Mouse (Mus musculus): ENCODE measurements around the gene Tbc1d14. TPM values are rescaled to one million over a fixed set of nuclear protein-coding genes. Genes with fewer than 3 reads are reported as not detected.

Tbc1d14 gene
- polyA plus RNA-seq, 1 experiment from 2014 or later: 40.1 TPM

DNA sequence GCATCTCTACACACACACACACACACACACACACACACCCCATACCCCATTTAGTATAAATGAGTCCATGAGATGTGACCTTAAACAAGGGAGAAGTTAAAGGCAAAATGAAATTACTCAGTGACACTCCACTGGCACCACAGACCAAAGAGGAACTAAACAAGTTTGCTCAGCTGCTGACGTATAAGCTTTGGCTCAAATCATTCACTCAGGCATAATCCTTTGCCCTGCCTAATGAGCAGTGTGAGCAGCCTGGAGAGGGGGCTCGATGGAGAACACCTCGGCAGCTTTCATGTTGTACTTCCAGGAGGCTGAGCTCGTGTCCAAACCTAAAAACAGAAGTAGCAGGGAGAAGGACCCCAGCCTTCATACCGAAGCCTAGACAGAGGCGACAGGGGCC is 43.8 kb downstream of the Tbc1d14 start:
- WGBS: 71% methylated on average over 6 of the region's 6 CpGs
- Histone ChIP-seq H3K9ac (no peak overlapping the region), H3K36me3 (no peaks in the 10 kb centered on the region), H3K4me3 (no peak overlapping the region), H3K4me1 (0 out of 2 replicates have a peak, but pooled peaks cover 6% of the 10 kb centered on the region), H3K27me3 (no peaks in the 10 kb centered on the region), H3K27ac (no peak overlapping the region), H3K9me3 (no peaks in the 10 kb centered on the region), H3K4me2 (no peak overlapping the region)
- no peak for ATAC-seq (ENCODE audit: insufficient number of reproducible peaks, low FRiP score, low TSS enrichment, low read depth)

DNA sequence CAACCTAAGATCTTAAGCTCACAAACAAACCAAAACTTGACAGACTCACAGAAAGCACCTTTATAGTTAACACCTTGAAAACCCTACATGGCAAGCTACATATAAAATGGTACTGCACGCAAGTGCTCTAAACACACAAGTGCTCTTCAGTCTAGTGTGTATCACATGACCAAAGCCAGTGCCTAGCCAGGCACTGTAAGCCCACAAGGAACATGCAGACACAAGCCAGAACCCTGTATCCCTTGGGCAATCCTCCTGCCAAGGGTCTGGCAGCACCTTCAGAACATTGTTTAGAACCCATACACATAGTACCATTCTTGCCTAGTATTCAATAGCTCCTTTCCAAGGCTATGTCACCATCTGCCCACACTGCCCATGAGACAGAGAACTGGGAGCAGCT is 48.3 kb downstream of the Tbc1d14 start:
- no peaks in the 10 kb centered on the region for H3K36me3 ChIP-seq
- WGBS: 82% methylated on average over 1 of the region's 1 CpGs
- no peaks in the 10 kb centered on the region for H3K9me3 ChIP-seq
- H3K27ac ChIP-seq: no peak overlapping the region
- no peaks in the 10 kb centered on the region for H3K4me1 ChIP-seq
- H3K4me2 ChIP-seq: no peak overlapping the region
- H3K9ac ChIP-seq: no peak overlapping the region
- no peak for ATAC-seq (ENCODE audit: insufficient number of reproducible peaks, low FRiP score, low TSS enrichment, low read depth)
- H3K27me3 ChIP-seq: no peaks in the 10 kb centered on the region
- no peak overlapping the region for H3K4me3 ChIP-seq

GRCm38 (mm10) chr5:36540928-36541327 is 52.1 kb downstream of the Tbc1d14 start:
- Histone ChIP-seq H3K4me3 (no peak overlapping the region), H3K36me3 (no peaks in the 10 kb centered on the region), H3K4me2 (no peak overlapping the region), H3K4me1 (no peaks in the 10 kb centered on the region), H3K9ac (no peak overlapping the region), H3K27me3 (no peaks in the 10 kb centered on the region), H3K9me3 (no peaks in the 10 kb centered on the region), H3K27ac (no peak overlapping the region)
- 77% methylated on average over 2 of the region's 2 CpGs for WGBS
- no peak for ATAC-seq (ENCODE audit: insufficient number of reproducible peaks, low FRiP score, low TSS enrichment, low read depth)

- Histone ChIP-seq H3K36me3 (no peaks in the 10 kb centered on the region), H3K4me3 (no peak overlapping the region), H3K9ac (no peak overlapping the region), H3K27me3 (no peaks in the 10 kb centered on the region), H3K27ac (no peak overlapping the region), H3K9me3 (no peaks in the 10 kb centered on the region), H3K4me2 (no peak overlapping the region), H3K4me1 (no peaks in the 10 kb centered on the region)
- ATAC-seq (ENCODE audit: insufficient number of reproducible peaks, low FRiP score, low TSS enrichment, low read depth): no peak
- 40% methylated on average over 4 of the region's 4 CpGs for WGBS
Observed at GRCm38 (mm10) chr5:36538576-36539187, 54.4 kb downstream of the Tbc1d14 start.

DNA sequence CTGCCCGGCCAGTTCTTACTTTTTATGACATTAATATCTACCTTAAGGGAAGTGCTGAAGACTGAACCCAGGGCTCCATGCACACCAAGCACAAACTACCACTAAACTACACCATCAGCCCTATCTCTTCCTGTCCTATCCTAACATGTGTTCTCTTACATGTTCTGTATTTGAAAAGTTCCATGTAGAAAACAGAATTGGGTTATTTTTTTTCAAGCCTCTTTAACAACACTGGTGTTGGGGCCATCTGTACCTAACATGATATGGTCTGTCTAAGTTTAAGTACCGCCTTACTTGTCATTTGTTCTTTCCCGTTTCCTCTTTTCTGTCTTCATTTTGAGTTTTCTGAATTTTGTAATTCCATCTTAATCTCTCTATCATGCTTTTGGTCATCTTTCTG is 56.7 kb downstream of the Tbc1d14 start:
- no peak overlapping the region for H3K27ac ChIP-seq
- H3K36me3 ChIP-seq: no peaks in the 10 kb centered on the region
- no peak overlapping the region for H3K4me3 ChIP-seq
- no peaks in the 10 kb centered on the region for H3K27me3 ChIP-seq
- no peaks in the 10 kb centered on the region for H3K4me1 ChIP-seq
- H3K4me2 ChIP-seq: no peak overlapping the region
- WGBS: 78% methylated on average over 3 of the region's 3 CpGs
- no peak overlapping the region for H3K9ac ChIP-seq
- H3K9me3 ChIP-seq: no peaks in the 10 kb centered on the region
- ATAC-seq (ENCODE audit: insufficient number of reproducible peaks, low FRiP score, low TSS enrichment, low read depth): no peak

DNA sequence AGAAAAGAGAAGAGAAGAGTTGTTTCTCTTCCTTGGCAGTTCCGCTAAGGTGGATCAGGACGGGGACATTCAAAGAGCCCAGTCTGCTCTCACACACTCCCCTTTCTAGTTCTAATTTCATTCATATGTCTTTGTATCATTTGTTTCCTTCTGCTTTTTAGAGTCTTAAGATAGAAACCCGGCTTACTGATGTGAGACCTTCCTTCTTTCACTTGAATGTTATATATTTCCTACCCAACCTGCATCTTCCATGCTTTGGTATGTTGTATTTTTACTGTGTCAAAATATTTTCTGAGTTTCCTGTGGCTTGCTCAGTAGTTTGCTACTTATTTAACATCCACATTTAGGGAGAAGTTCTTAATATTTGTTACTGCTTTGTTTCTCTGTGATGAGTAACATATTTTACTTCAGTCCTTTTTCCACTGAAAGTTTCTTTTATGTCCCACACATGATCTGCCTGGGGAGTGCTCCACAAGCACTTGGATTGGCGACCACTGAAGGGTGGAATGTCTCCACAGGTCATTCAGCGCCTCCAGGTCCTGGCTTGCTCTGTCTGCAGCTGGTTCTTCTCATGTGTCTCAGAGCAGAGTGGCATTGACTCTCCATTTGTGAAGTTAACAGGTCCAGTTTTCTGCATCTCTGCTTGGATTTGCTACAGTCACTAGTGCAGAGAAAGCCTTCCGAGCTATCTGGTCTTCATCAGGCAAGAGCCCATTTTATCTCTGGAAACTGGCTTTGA is 57.5 kb downstream of the Tbc1d14 start:
- Histone ChIP-seq H3K27me3 (no peaks in the 10 kb centered on the region), H3K9ac (no peak overlapping the region), H3K4me2 (no peak overlapping the region), H3K36me3 (no peaks in the 10 kb centered on the region), H3K27ac (no peak overlapping the region), H3K9me3 (no peaks in the 10 kb centered on the region), H3K4me3 (no peak overlapping the region), H3K4me1 (0 out of 2 replicates have a peak, but pooled peaks cover 2% of the 10 kb centered on the region)
- ATAC-seq (ENCODE audit: insufficient number of reproducible peaks, low FRiP score, low TSS enrichment, low read depth): no peak
- 81% methylated on average over 6 of the region's 6 CpGs for WGBS

DNA sequence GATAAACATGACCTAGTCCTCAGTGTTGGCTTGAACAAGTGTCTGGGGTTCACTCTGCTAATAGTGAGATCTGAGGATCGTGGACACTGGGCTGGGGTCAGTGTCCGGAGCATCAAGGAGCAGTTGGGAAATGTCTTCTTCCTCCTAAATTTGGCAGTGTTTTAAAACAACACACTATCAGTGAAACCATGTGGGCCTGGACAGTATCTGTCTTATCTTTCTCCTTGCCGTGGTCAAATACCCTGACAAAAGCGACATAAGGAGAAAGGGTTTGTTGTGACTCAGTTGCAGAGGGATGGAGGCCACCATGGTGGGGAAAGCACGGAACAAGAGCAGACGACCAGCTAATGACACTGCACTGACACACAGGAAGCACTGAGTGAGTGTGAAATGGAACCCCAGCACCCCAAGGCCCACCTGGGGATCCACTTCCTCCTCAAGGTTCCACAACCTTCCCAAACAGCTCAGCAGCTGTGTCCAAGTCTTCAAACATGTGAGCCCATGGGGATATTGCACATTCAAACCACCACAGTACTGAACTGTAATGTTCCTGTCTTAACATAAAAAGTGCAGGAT is 58.5 kb downstream of the Tbc1d14 start:
- H3K9ac ChIP-seq: no peak overlapping the region
- no peaks in the 10 kb centered on the region for H3K36me3 ChIP-seq
- no peaks in the 10 kb centered on the region for H3K27me3 ChIP-seq
- no peak overlapping the region for H3K4me3 ChIP-seq
- peaks cover 6% of the 10 kb centered on the region for H3K4me1 ChIP-seq
- H3K27ac ChIP-seq: no peak overlapping the region
- no peaks in the 10 kb centered on the region for H3K9me3 ChIP-seq
- H3K4me2 ChIP-seq: no peak overlapping the region
- WGBS: 78% methylated on average over 6 of the region's 6 CpGs
- no peak for ATAC-seq (ENCODE audit: insufficient number of reproducible peaks, low FRiP score, low TSS enrichment, low read depth)

GRCm38 (mm10) chr5:36530129-36530751 is 62.8 kb downstream of the Tbc1d14 start:
- H3K9ac ChIP-seq: peak overlapping the region; percentile 90
- H3K4me1 ChIP-seq: peaks cover 21% of the 10 kb centered on the region
- peak overlapping the region; percentile 95 for H3K4me3 ChIP-seq
- peak; percentile 95 for ATAC-seq (ENCODE audit: insufficient number of reproducible peaks, low FRiP score, low TSS enrichment, low read depth)
- WGBS: under 1% methylated on average over 28 of the region's 28 CpGs
- no peaks in the 10 kb centered on the region for H3K9me3 ChIP-seq
- no peaks in the 10 kb centered on the region for H3K27me3 ChIP-seq
- H3K4me2 ChIP-seq: peak overlapping the region; percentile 74
- H3K27ac ChIP-seq: peak overlapping the region; percentile 84
- H3K36me3 ChIP-seq: no peaks in the 10 kb centered on the region

DNA sequence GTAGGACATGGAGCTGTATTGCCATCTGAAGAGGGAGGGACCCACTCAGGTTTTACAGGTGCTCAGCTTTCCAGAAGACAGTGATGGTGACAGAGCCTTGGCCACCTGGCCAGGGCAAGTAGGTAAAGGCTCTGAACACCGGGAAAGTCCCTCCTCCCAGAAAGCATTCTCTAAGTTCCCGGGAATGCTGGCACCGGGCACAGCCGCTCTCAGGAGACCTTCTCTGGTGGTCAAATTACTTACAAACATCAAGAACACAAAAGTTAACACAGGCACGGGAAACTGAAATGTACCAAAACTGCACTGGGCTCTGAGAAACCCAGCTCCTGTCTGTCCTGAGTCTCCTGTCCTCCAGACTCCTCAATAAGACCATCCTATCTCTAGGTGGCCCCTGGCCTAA is 63.4 kb downstream of the Tbc1d14 start:
- H3K4me3 ChIP-seq: peak overlapping the region; percentile 95
- 0 out of 2 replicates have a peak, but pooled peaks cover 2% of the 10 kb centered on the region for H3K36me3 ChIP-seq
- H3K27me3 ChIP-seq: no peaks in the 10 kb centered on the region
- H3K27ac ChIP-seq: peak overlapping the region; percentile 84
- ATAC-seq (ENCODE audit: insufficient number of reproducible peaks, low FRiP score, low TSS enrichment, low read depth): no peak
- H3K4me2 ChIP-seq: peak overlapping the region; percentile 74
- WGBS: 5% methylated on average over 5 of the region's 5 CpGs
- H3K9me3 ChIP-seq: no peaks in the 10 kb centered on the region
- peaks cover 21% of the 10 kb centered on the region for H3K4me1 ChIP-seq
- peak overlapping the region; percentile 90 for H3K9ac ChIP-seq

GRCm38 (mm10) chr5:36526921-36527320 is 66.2 kb downstream of the Tbc1d14 start:
- ATAC-seq (ENCODE audit: insufficient number of reproducible peaks, low FRiP score, low TSS enrichment, low read depth): no peak
- H3K36me3 ChIP-seq: peaks cover 13% of the 10 kb centered on the region
- H3K4me1 ChIP-seq: peaks cover 21% of the 10 kb centered on the region
- no peak overlapping the region for H3K4me3 ChIP-seq
- 78% methylated on average over 2 of the region's 2 CpGs for WGBS
- H3K4me2 ChIP-seq: no peak overlapping the region
- H3K27me3 ChIP-seq: no peaks in the 10 kb centered on the region
- H3K27ac ChIP-seq: no peak overlapping the region
- no peak overlapping the region for H3K9ac ChIP-seq
- H3K9me3 ChIP-seq: no peaks in the 10 kb centered on the region

GRCm38 (mm10) chr5:36526274-36526673 is 66.8 kb downstream of the Tbc1d14 start:
- H3K9me3 ChIP-seq: no peaks in the 10 kb centered on the region
- no peak overlapping the region for H3K4me3 ChIP-seq
- peaks cover 20% of the 10 kb centered on the region for H3K36me3 ChIP-seq
- H3K9ac ChIP-seq: no peak overlapping the region
- H3K4me1 ChIP-seq: peaks cover 21% of the 10 kb centered on the region
- ATAC-seq (ENCODE audit: insufficient number of reproducible peaks, low FRiP score, low TSS enrichment, low read depth): no peak
- H3K27me3 ChIP-seq: no peaks in the 10 kb centered on the region
- H3K27ac ChIP-seq: no peak overlapping the region
- 72% methylated on average over 5 of the region's 5 CpGs for WGBS
- no peak overlapping the region for H3K4me2 ChIP-seq

DNA sequence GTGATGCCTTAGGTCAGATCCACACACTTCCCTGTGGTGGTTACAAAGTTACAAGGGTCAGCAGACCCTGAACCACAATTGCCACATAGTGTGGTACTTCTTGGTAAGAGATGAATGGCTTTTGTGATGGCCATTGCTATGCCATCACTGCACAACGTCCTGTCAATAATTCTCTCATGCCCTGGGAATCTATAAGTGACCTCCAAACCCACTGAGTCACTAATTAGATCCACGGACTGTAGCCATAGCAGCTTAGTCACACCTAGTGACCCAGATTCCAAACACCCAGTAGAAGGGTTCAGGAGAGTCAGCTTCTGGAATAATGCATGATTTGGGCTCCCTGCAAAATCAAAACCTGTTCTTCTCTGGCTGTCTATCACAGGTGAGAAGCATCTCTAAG is 67.9 kb downstream of the Tbc1d14 start:
- H3K4me2 ChIP-seq: no peak overlapping the region
- WGBS: 75% methylated on average over 2 of the region's 2 CpGs
- no peak overlapping the region for H3K9ac ChIP-seq
- no peaks in the 10 kb centered on the region for H3K27me3 ChIP-seq
- H3K27ac ChIP-seq: no peak overlapping the region
- H3K9me3 ChIP-seq: no peaks in the 10 kb centered on the region
- peaks cover 29% of the 10 kb centered on the region for H3K36me3 ChIP-seq
- H3K4me3 ChIP-seq: no peak overlapping the region
- H3K4me1 ChIP-seq: peaks cover 17% of the 10 kb centered on the region
- no peak for ATAC-seq (ENCODE audit: insufficient number of reproducible peaks, low FRiP score, low TSS enrichment, low read depth)
